Mouse (Mus musculus): ENCODE results near the gene Tgfbr2. TPM values are rescaled to one million over a fixed set of nuclear protein-coding genes. Genes with fewer than 3 reads are reported as not detected.

Tgfbr2 gene
- polyA plus RNA-seq, 1 experiment, result 27.2 TPM

DNA sequence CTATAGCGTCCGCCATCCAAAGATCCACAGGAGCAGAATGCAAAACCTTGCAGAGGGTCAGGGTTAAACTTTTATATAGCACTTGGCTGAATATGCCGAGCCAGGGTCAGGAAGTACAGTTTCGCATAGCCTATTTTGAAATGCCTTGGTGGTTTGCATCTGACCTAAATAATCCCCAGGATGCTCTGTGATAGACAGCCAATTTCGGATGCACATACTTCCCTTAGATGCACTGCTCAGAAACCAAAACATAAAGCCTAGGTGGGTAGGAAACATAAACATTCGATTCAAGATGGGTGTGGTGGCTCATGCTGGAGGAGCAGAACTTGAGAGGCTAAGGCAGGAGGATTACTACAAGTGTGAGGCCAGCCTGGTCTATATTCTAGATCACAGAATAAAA is 6.1 kb downstream of the Tgfbr2 start:
- TF ChIP-seq CTCF (IDR thresholded peaks at IDR 0.05; ENCODE audit: extremely low read depth, insufficient read length, insufficient replicate concordance, low read depth, low read length), result no peak
- no peak for TF ChIP-seq POLR2A (IDR thresholded peaks at IDR 0.05; ENCODE audit: low read depth, low read length)
- no peaks in the 10 kb centered on the region for H3K27me3 ChIP-seq (ENCODE audit: control insufficient read depth, insufficient read depth, low read length)
- H3K36me3 ChIP-seq (ENCODE audit: control insufficient read depth, insufficient read depth, low read length), result no peaks in the 10 kb centered on the region
- H3K4me1 ChIP-seq (ENCODE audit: control insufficient read depth, insufficient read depth, insufficient read length, low read length), result peaks cover 3% of the 10 kb centered on the region; the same call in 1 of the 2 replicates
- 59% methylated on average over 6 of the region's 6 CpGs for WGBS
- no peak overlapping the region for H3K4me3 ChIP-seq (ENCODE audit: low read depth, low read length)
- H3K27ac ChIP-seq (ENCODE audit: insufficient read depth, low read depth, low read length), result no peak overlapping the region

DNA sequence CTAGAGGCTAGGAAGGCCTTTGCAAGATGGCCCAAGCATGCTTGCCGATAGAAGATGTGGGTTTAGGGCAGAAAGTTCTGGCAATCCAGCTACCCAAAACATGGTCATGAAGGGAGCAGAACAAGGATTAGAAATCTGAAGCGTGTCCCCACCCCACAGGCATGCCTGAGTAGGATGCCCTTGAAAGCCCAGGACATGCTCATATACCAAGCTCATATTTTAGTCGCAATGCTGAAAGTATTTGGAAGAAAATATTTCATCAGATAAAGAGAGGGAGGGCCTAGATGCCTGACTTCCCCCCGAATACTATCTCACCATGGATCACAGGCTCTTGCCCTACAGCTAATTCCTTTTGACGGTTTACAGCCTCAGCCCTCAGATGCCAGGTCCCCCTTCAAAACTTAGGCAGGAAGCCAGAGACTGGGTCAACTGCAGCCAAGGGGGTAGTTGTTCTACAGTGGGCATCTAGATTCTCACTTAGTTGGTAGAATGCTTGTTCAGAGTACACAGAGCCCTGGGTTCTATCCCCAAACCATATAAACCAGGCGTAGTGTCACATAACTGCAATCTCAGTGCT is 7.8 kb downstream of the Tgfbr2 start:
- WGBS, result 75% methylated on average over 6 of the region's 6 CpGs
- Histone ChIP-seq H3K27me3 (ENCODE audit: control insufficient read depth, insufficient read depth, low read length) (no peaks in the 10 kb centered on the region), H3K4me3 (ENCODE audit: low read depth, low read length) (no peak overlapping the region), H3K27ac (ENCODE audit: insufficient read depth, low read depth, low read length) (no peak overlapping the region), H3K36me3 (ENCODE audit: control insufficient read depth, insufficient read depth, low read length) (no peaks in the 10 kb centered on the region), H3K4me1 (ENCODE audit: control insufficient read depth, insufficient read depth, insufficient read length, low read length) (peaks cover 3% of the 10 kb centered on the region)
- TF ChIP-seq POLR2A (IDR thresholded peaks at IDR 0.05; ENCODE audit: low read depth, low read length), result no peak
- no peak for TF ChIP-seq CTCF (IDR thresholded peaks at IDR 0.05; ENCODE audit: extremely low read depth, insufficient read length, insufficient replicate concordance, low read depth, low read length)

GRCm38 (mm10) chr9:116166363-116166762 is 8.8 kb downstream of the Tgfbr2 start:
- H3K27me3 ChIP-seq (ENCODE audit: control insufficient read depth, insufficient read depth, low read length), result no peaks in the 10 kb centered on the region
- no peak overlapping the region for H3K4me3 ChIP-seq (ENCODE audit: low read depth, low read length)
- 76% methylated on average over 6 of the region's 6 CpGs for WGBS
- TF ChIP-seq CTCF (IDR thresholded peaks at IDR 0.05; ENCODE audit: extremely low read depth, insufficient read length, insufficient replicate concordance, low read depth, low read length), result no peak
- no peak for TF ChIP-seq POLR2A (IDR thresholded peaks at IDR 0.05; ENCODE audit: low read depth, low read length)
- peaks cover 3% of the 10 kb centered on the region for H3K4me1 ChIP-seq (ENCODE audit: control insufficient read depth, insufficient read depth, insufficient read length, low read length)
- no peaks in the 10 kb centered on the region for H3K36me3 ChIP-seq (ENCODE audit: control insufficient read depth, insufficient read depth, low read length)
- H3K27ac ChIP-seq (ENCODE audit: insufficient read depth, low read depth, low read length), result no peak overlapping the region

GRCm38 (mm10) chr9:116163883-116164282 is 11.3 kb downstream of the Tgfbr2 start:
- Histone ChIP-seq H3K27ac (ENCODE audit: insufficient read depth, low read depth, low read length) (no peak overlapping the region), H3K4me3 (ENCODE audit: low read depth, low read length) (no peak overlapping the region), H3K27me3 (ENCODE audit: control insufficient read depth, insufficient read depth, low read length) (no peaks in the 10 kb centered on the region), H3K36me3 (ENCODE audit: control insufficient read depth, insufficient read depth, low read length) (no peaks in the 10 kb centered on the region), H3K4me1 (ENCODE audit: control insufficient read depth, insufficient read depth, insufficient read length, low read length) (peaks cover 3% of the 10 kb centered on the region)
- WGBS, result 72% methylated on average over 6 of the region's 6 CpGs
- no peak for TF ChIP-seq CTCF (IDR thresholded peaks at IDR 0.05; ENCODE audit: extremely low read depth, insufficient read length, insufficient replicate concordance, low read depth, low read length)
- TF ChIP-seq POLR2A (IDR thresholded peaks at IDR 0.05; ENCODE audit: low read depth, low read length), result no peak

DNA sequence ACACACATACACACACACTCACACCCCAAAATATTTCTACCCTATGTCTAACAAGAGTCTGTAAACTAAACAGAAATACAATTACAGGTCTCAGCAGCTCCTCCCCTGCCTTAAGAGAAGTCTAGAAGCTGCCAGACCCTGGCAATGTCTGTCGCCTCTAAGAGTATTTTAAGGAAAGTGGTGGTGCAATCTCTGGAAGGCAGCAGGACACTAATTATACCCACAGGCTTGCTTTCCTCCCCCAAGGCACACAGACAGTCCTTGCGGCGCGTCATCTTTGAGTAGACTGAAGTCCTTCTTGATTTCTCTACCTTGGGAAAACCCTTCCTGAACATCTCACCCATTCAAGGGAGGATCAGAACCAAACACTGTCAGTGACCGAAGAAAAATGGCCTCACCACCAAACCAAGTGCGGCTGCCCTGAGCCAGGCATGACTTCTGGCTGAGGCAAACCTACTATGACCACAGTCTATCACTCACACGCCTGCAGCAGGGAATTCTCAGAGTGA is 12.2 kb downstream of the Tgfbr2 start:
- WGBS, result 96% methylated on average over 7 of the region's 7 CpGs
- TF ChIP-seq POLR2A (IDR thresholded peaks at IDR 0.05; ENCODE audit: low read depth, low read length) (no peak), CTCF (IDR thresholded peaks at IDR 0.05; ENCODE audit: extremely low read depth, insufficient read length, insufficient replicate concordance, low read depth, low read length) (no peak)

DNA sequence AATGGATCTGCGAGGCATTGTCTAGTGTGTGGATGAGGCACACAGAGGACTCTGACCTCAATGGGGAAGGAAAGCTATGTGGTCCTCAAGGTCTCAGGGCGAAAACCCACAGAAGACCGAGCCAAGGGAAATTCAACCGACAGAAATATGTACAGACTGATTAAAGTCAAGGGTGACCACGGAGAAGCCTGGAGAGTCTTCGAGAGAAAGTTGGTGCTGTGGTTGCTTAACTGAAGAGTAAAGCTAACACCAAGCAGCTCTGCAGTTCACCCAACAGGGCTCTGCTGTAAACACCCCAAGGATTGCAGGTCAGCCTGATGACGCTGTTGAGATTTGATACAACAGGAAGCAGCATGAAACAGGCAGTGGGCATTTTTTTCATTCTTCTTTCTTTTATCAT is 14.3 kb downstream of the Tgfbr2 start:
- no peaks in the 10 kb centered on the region; the same call in none of the 2 replicates for H3K4me1 ChIP-seq (ENCODE audit: control insufficient read depth, insufficient read depth, insufficient read length, low read length)
- no peak overlapping the region for H3K4me3 ChIP-seq (ENCODE audit: low read depth, low read length)
- WGBS, result 68% methylated on average over 7 of the region's 7 CpGs
- peaks cover 2% of the 10 kb centered on the region; the same call in 1 of the 2 replicates for H3K36me3 ChIP-seq (ENCODE audit: control insufficient read depth, insufficient read depth, low read length)
- no peaks in the 10 kb centered on the region for H3K27me3 ChIP-seq (ENCODE audit: control insufficient read depth, insufficient read depth, low read length)
- TF ChIP-seq CTCF (IDR thresholded peaks at IDR 0.05; ENCODE audit: extremely low read depth, insufficient read length, insufficient replicate concordance, low read depth, low read length) (no peak), POLR2A (IDR thresholded peaks at IDR 0.05; ENCODE audit: low read depth, low read length) (no peak)
- no peak overlapping the region for H3K27ac ChIP-seq (ENCODE audit: insufficient read depth, low read depth, low read length)

More for the DNA sequence above, 12.2 kb downstream of the Tgfbr2 start:
- Histone ChIP-seq H3K27me3 (ENCODE audit: control insufficient read depth, insufficient read depth, low read length) (no peaks in the 10 kb centered on the region), H3K4me1 (ENCODE audit: control insufficient read depth, insufficient read depth, insufficient read length, low read length) (peaks cover 3% of the 10 kb centered on the region), H3K4me3 (ENCODE audit: low read depth, low read length) (no peak overlapping the region), H3K27ac (ENCODE audit: insufficient read depth, low read depth, low read length) (no peak overlapping the region), H3K36me3 (ENCODE audit: control insufficient read depth, insufficient read depth, low read length) (no peaks in the 10 kb centered on the region)

- Histone ChIP-seq H3K36me3 (ENCODE audit: control insufficient read depth, insufficient read depth, low read length) (peaks cover 7% of the 10 kb centered on the region), H3K4me3 (ENCODE audit: low read depth, low read length) (no peak overlapping the region), H3K27me3 (ENCODE audit: control insufficient read depth, insufficient read depth, low read length) (no peaks in the 10 kb centered on the region), H3K27ac (ENCODE audit: insufficient read depth, low read depth, low read length) (no peak overlapping the region), H3K4me1 (ENCODE audit: control insufficient read depth, insufficient read depth, insufficient read length, low read length) (no peaks in the 10 kb centered on the region; the same call in none of the 2 replicates)
- no peak for TF ChIP-seq POLR2A (IDR thresholded peaks at IDR 0.05; ENCODE audit: low read depth, low read length)
- TF ChIP-seq CTCF (IDR thresholded peaks at IDR 0.05; ENCODE audit: extremely low read depth, insufficient read length, insufficient replicate concordance, low read depth, low read length), result no peak
- 57% methylated on average over 3 of the region's 3 CpGs for WGBS
Measured at GRCm38 (mm10) chr9:116160067-116160466, 15.1 kb downstream of the Tgfbr2 start.

Data from small intestine, adult 2 months (tissue).